In the genomic region with DNA sequence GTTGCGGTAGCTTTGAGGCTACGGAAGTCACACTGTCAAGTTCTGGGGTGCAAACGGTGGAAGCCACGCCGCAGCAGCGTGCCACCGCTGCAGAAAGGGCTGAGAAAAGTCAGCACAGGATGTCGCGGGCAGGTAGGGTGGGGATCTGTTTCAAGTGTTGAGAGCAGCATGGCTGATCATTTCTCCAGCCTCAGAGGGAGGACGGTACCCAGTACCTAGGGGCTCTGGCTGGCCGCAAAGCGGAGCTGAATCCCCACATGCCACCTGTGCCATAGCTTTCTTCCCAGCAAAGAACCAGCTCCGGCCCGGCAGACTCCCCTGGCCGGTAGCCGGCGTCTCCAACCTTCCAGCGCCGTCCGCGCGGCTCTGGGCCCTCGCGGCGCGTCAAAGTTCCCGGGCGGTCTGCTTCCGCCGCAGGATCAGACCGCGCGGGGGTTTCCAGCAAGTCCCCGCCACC, we compare ENCODE assay signal across 8 mouse cellular contexts. TPM values are rescaled to one million over a fixed set of nuclear protein-coding genes. Genes with fewer than 3 reads are reported as not detected.
DNase-seq lines count a peak whose midpoint lies in the region; ATAC-seq and TF ChIP-seq lines count a peak whose summit lies in the region.

No protein-coding gene starts in this region.

- ATAC-seq in lung, embryonic 14.5 days (ENCODE audit: insufficient read depth): peak; percentile 74
- ATAC-seq in embryonic facial prominence, embryonic 12.5 days (ENCODE audit: insufficient number of reproducible peaks, insufficient read depth, low FRiP score, low TSS enrichment): peak; percentile 74
- peak; percentile 70 for ATAC-seq in intestine, embryonic 16.5 days
- peak; percentile 75 for ATAC-seq in midbrain, embryonic 15.5 days (replicated peaks)

- peak overlapping the region; percentile 85 for H3K4me3 ChIP-seq in lung, embryonic 14.5 days (ENCODE audit: low read depth, low read length)
- peak overlapping the region; percentile 86 for H3K4me3 ChIP-seq in embryonic facial prominence, embryonic 12.5 days
- peak overlapping the region; percentile 92 for H3K4me3 ChIP-seq in intestine, embryonic 16.5 days (ENCODE audit: low read length)
- H3K4me3 ChIP-seq in midbrain, embryonic 15.5 days: peak overlapping the region; percentile 79

- no peak for TF ChIP-seq CTCF in lung, embryonic 14.5 days (IDR thresholded peaks at IDR 0.05; ENCODE audit: low read depth)

- under 1% methylated on average over 34 of the region's 34 CpGs for WGBS in lung, embryonic 14.5 days
- 1% methylated on average over 34 of the region's 34 CpGs for WGBS in embryonic facial prominence, embryonic 12.5 days
- WGBS in intestine, embryonic 16.5 days: under 1% methylated on average over 34 of the region's 34 CpGs
- under 1% methylated on average over 34 of the region's 34 CpGs for WGBS in midbrain, embryonic 15.5 days

- DNase-seq in lung, embryonic 14.5 days: peak; percentile 48
- DNase-seq in lung, postnatal 4 days: no peak
- no peak for DNase-seq in yolk sac, embryonic 10.5 days (ENCODE audit: low spot score)
- no peak for DNase-seq in adrenal gland, adult 2 months
- DNase-seq in cerebellum, adult 9-10 months: no peak

- H3K27me3 ChIP-seq in lung, embryonic 14.5 days (ENCODE audit: insufficient read depth, low read length): no peaks in the 10 kb centered on the region
- no peaks in the 10 kb centered on the region for H3K27me3 ChIP-seq in embryonic facial prominence, embryonic 12.5 days
- no peaks in the 10 kb centered on the region for H3K27me3 ChIP-seq in intestine, embryonic 16.5 days (replicated peaks; ENCODE audit: control insufficient read depth, insufficient read depth, low read length)
- H3K27me3 ChIP-seq in midbrain, embryonic 15.5 days (replicated peaks): no peaks in the 10 kb centered on the region

- H3K9me3 ChIP-seq in lung, embryonic 14.5 days (ENCODE audit: low read depth, low read length): no peaks in the 10 kb centered on the region
- no peaks in the 10 kb centered on the region for H3K9me3 ChIP-seq in embryonic facial prominence, embryonic 12.5 days
- no peaks in the 10 kb centered on the region for H3K9me3 ChIP-seq in intestine, embryonic 16.5 days (ENCODE audit: control insufficient read depth, low read length)
- no peaks in the 10 kb centered on the region for H3K9me3 ChIP-seq in midbrain, embryonic 15.5 days

- H3K9ac ChIP-seq in lung, embryonic 14.5 days: peak overlapping the region; percentile 97
- H3K9ac ChIP-seq in embryonic facial prominence, embryonic 12.5 days: peak overlapping the region; percentile 99
- peak overlapping the region; percentile 99 for H3K9ac ChIP-seq in intestine, embryonic 16.5 days (ENCODE audit: low read depth, low read length)
- H3K9ac ChIP-seq in midbrain, embryonic 15.5 days: peak overlapping the region; percentile 90

- peak overlapping the region; percentile 87 for H3K4me2 ChIP-seq in lung, embryonic 14.5 days
- peak overlapping the region; percentile 76 for H3K4me2 ChIP-seq in embryonic facial prominence, embryonic 12.5 days (replicated peaks)
- H3K4me2 ChIP-seq in intestine, embryonic 16.5 days (ENCODE audit: low read depth, low read length): peak overlapping the region; percentile 82
- peak overlapping the region; percentile 67 for H3K4me2 ChIP-seq in midbrain, embryonic 15.5 days

- no peaks in the 10 kb centered on the region for H3K36me3 ChIP-seq in lung, embryonic 14.5 days (ENCODE audit: insufficient read depth)
- H3K36me3 ChIP-seq in embryonic facial prominence, embryonic 12.5 days: no peaks in the 10 kb centered on the region
- peaks cover 3% of the 10 kb centered on the region for H3K36me3 ChIP-seq in intestine, embryonic 16.5 days (ENCODE audit: control insufficient read depth, insufficient read depth, low read length)
- H3K36me3 ChIP-seq in midbrain, embryonic 15.5 days (replicated peaks): no peaks in the 10 kb centered on the region

- peaks cover 11% of the 10 kb centered on the region; the same call in 1 of the 2 replicates for H3K4me1 ChIP-seq in lung, embryonic 14.5 days (ENCODE audit: insufficient read depth)
- H3K4me1 ChIP-seq in embryonic facial prominence, embryonic 12.5 days: peaks cover 24% of the 10 kb centered on the region; the same call in 1 of the 2 replicates
- peaks cover 10% of the 10 kb centered on the region for H3K4me1 ChIP-seq in intestine, embryonic 16.5 days (ENCODE audit: control insufficient read depth, insufficient read depth, low read length)
- H3K4me1 ChIP-seq in midbrain, embryonic 15.5 days: peaks cover 34% of the 10 kb centered on the region

- peak overlapping the region; percentile 100 for H3K27ac ChIP-seq in lung, embryonic 14.5 days (ENCODE audit: low read depth)
- H3K27ac ChIP-seq in embryonic facial prominence, embryonic 12.5 days: peak overlapping the region; percentile 100
- peak overlapping the region; percentile 100 for H3K27ac ChIP-seq in intestine, embryonic 16.5 days (ENCODE audit: low read length)
- H3K27ac ChIP-seq in midbrain, embryonic 15.5 days: peak overlapping the region; percentile 100

RNA-seq across cellular contexts. Expression of gene Creb1, which starts 0.3 kb away (rescaled TPM):
- polyA plus RNA-seq in lung, embryonic 14.5 days (2014; fragmentation: Nextera tagmentation; extraction: Ambion mirVana): 50.0 and 52.3 TPM in 2 replicates
- 45.5 and 48.3 TPM in 2 replicates for polyA plus RNA-seq in embryonic facial prominence, embryonic 12.5 days (2016; fragmentation: Nextera tagmentation; extraction: Ambion mirVana)
- 19.7 and 20.1 TPM in 2 replicates for polyA plus RNA-seq in intestine, embryonic 16.5 days (2015; fragmentation: Nextera tagmentation; extraction: Ambion mirVana)
- 37.4 and 39.1 TPM in 2 replicates for polyA plus RNA-seq in midbrain, embryonic 15.5 days (2015; fragmentation: Nextera tagmentation; extraction: Ambion mirVana)
- 10 to 100 TPM; 40.6 to 52.7 TPM for total RNA-seq in adrenal gland, adult 2 months (2021)
- 10.0 and 12.8 TPM in 2 replicates for polyA plus RNA-seq in adrenal gland, adult 2 months (2012; rRNA removed)
